Comparison of ENCODE assay signal across 13 mouse cellular contexts in the genomic region with DNA sequence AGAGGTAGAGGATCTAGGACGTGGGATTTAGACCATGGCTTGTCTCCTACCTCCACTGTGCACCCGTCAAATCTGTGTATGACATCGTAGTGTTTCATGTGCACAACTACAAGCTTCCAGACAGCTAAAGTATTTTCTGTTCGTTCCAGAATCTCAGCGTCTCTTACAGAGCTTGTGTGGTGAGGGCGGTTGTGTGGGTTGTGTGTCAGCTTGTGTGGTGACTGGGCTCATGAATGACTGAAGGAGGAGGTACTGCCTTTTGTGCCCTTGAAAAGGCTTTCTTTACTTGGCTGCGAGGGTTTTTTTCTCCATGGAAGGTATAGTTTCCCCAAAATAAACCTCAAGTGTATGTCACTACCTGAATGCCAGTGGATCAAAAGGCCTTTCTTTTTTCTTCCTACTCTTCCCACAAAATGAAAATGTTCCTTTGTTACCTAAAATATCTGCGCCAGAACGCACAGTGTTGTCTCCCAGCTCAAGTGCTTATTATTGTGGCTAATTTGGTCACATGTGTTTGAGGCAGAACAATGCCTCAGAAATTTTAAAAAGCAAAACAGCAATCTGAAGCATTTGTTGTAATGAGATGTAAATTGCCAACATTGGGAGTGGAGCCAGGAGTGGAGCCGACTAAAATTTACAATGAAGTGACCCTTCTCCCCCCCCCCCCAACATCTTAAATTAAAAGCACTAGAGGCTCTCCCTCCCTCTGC. TPM values are rescaled to one million over a fixed set of nuclear protein-coding genes. Genes with fewer than 3 reads are reported as not detected.
A peak's percentile ranks its signal among the peaks of the same experiment; 100 is the strongest.
DNase-seq lines count a peak whose midpoint lies in the region; ATAC-seq and TF ChIP-seq lines count a peak whose summit lies in the region.
"Had no signal": no experiment of that assay in that cellular context is flagged by ENCODE, and none has a peak within 500 bp of the region (broad histone marks: within the 10 kb centered on the region; RNA-seq: fewer than 3 reads in every experiment).

No protein-coding gene starts in this region.

- 11% methylated on average over 10 of the region's 10 CpGs for WGBS in forebrain, embryonic 13.5 days
- WGBS in midbrain, embryonic 10.5 days, result 68% methylated on average over 10 of the region's 10 CpGs
- WGBS in cerebellum, adult 2 months, result 37% methylated on average over 10 of the region's 10 CpGs

- H3K4me2 ChIP-seq in CH12.LX (ENCODE audit: insufficient read depth, low read depth, poor library complexity, severe bottlenecking), result peak overlapping the region; percentile 32
- H3K4me2 ChIP-seq in forebrain, embryonic 13.5 days, result peak overlapping the region; percentile 9; the same call in 1 of the 2 replicates
- H3K4me2 ChIP-seq: liver, embryonic 13.5 days had no signal

- peak overlapping the region in 1 of 3 experiments; percentile 1 for H3K4me3 ChIP-seq in CH12.LX (replicated peaks in 1 of 3; ENCODE audit: low read depth in 2 of 3, low read length in 2 of 3, poor library complexity in 1 of 3)
- H3K4me3 ChIP-seq in forebrain, embryonic 13.5 days, result no peak overlapping the region
- H3K4me3 ChIP-seq in midbrain, embryonic 10.5 days, result no peak overlapping the region
- H3K4me3 ChIP-seq in cerebellum, adult 2 months (replicated peaks; ENCODE audit: insufficient read depth, low read depth, low read length), result no peak overlapping the region
- H3K4me3 ChIP-seq: erythroblast, embryonic 14.5 days; liver, embryonic 13.5 days had no signal

- TF ChIP-seq EP300 in CH12.LX (IDR thresholded peaks at IDR 0.05; ENCODE audit: low read length), result no peak

- TF ChIP-seq RAD21 in CH12.LX (IDR thresholded peaks at IDR 0.05; ENCODE audit: low read depth, low read length), result no peak

- dilution Hi-C loops in CH12.LX (cut with MboI; ENCODE audit: extremely low pct_ligation_motif_present, extremely low pct_unique_long_range_greater_than_20kb, low sequenced_read_pairs), result no loop called here

- no peak for TF ChIP-seq POLR2A in CH12.LX (IDR thresholded peaks at IDR 0.05; ENCODE audit: low read depth, low read length)
- TF ChIP-seq POLR2A in cerebellum, adult 2 months (IDR thresholded peaks at IDR 0.05; ENCODE audit: borderline replicate concordance, insufficient read depth, low read length), result no peak

- H3K36me3 ChIP-seq in CH12.LX (replicated peaks in 1 of 2; ENCODE audit: control insufficient read depth in 1 of 2, insufficient read depth in 1 of 2, low read length in 1 of 2), result peaks cover 8 to 23% of the 10 kb centered on the region in 2 experiments
- peaks cover 10% of the 10 kb centered on the region; the same call in 1 of the 2 replicates for H3K36me3 ChIP-seq in forebrain, embryonic 13.5 days (ENCODE audit: poor library complexity, severe bottlenecking)
- peaks cover 34% of the 10 kb centered on the region for H3K36me3 ChIP-seq in midbrain, embryonic 10.5 days
- H3K36me3 ChIP-seq: liver, embryonic 13.5 days had no signal

- H3K4me1 ChIP-seq in CH12.LX (ENCODE audit: control insufficient read depth in 1 of 2, insufficient read depth in 2 of 2), result peaks cover 48 to 81% of the 10 kb centered on the region in 2 experiments
- peaks cover 36% of the 10 kb centered on the region for H3K4me1 ChIP-seq in forebrain, embryonic 13.5 days
- peaks cover 50% of the 10 kb centered on the region for H3K4me1 ChIP-seq in midbrain, embryonic 10.5 days
- H3K4me1 ChIP-seq in cerebellum, adult 2 months (ENCODE audit: control insufficient read depth, insufficient read depth, low read length), result no peaks in the 10 kb centered on the region

- no peaks in the 10 kb centered on the region for H3K27me3 ChIP-seq in CH12.LX (replicated peaks)
- H3K27me3 ChIP-seq in forebrain, embryonic 13.5 days, result peaks cover 48% of the 10 kb centered on the region
- H3K27me3 ChIP-seq in midbrain, embryonic 10.5 days (ENCODE audit: low read depth, poor library complexity, severe bottlenecking), result peaks cover 40% of the 10 kb centered on the region
- H3K27me3 ChIP-seq in cerebellum, adult 2 months (ENCODE audit: control insufficient read depth, insufficient read depth, low read length), result no peaks in the 10 kb centered on the region
- H3K27me3 ChIP-seq: liver, embryonic 13.5 days had no signal

- in situ Hi-C loops in CH12.LX (cut with MboI; ENCODE audit: low pct_ligation_motif_present, low pct_unique_long_range_greater_than_20kb, low sequenced_read_pairs), result no loop called here

- H3K79me2 ChIP-seq in CH12.LX (replicated peaks; ENCODE audit: control insufficient read depth, extremely low read depth, insufficient read depth, poor library complexity, severe bottlenecking), result peaks cover 10% of the 10 kb centered on the region

- peak; percentile 78 for ATAC-seq in forebrain, embryonic 13.5 days

- H3K27ac ChIP-seq in CH12.LX (ENCODE audit: insufficient read depth, low read depth), result peak overlapping the region; percentile 55
- peak overlapping the region; percentile 23 for H3K27ac ChIP-seq in forebrain, embryonic 13.5 days
- peak overlapping the region; percentile 65 for H3K27ac ChIP-seq in midbrain, embryonic 10.5 days (replicated peaks)
- no peak overlapping the region for H3K27ac ChIP-seq in cerebellum, adult 2 months (ENCODE audit: insufficient read depth, low read length)
- H3K27ac ChIP-seq: liver, embryonic 13.5 days had no signal

- peak; percentile 49 to 55 for DNase-seq in frontal cortex, postnatal 36 days (ENCODE audit: low spot score in 2 of 2)
- DNase-seq in frontal cortex, postnatal 25 days (ENCODE audit: low spot score in 2 of 2), result no peak
- no peak for DNase-seq in CH12.LX (ENCODE audit: extremely low read depth)
- DNase-seq in midbrain, embryonic 10.5 days (ENCODE audit: low spot score), result no peak
- DNase-seq in cerebellum, adult 2 months, result no peak
- DNase-seq in spleen, postnatal 36 days (ENCODE audit: low spot score in 2 of 2), result no peak
- no peak for DNase-seq in urinary bladder, adult 2 months (ENCODE audit: low spot score)
- DNase-seq: kidney, postnatal 14 days; liver, embryonic 13.5 days; lung, postnatal 4 days had no signal

- peak overlapping the region; percentile 12 for H3K9ac ChIP-seq in CH12.LX (ENCODE audit: insufficient read depth, low read depth)
- H3K9ac ChIP-seq in forebrain, embryonic 13.5 days, result no peak overlapping the region
- H3K9ac ChIP-seq: liver, embryonic 13.5 days had no signal

- no peaks in the 10 kb centered on the region for H3K9me3 ChIP-seq in CH12.LX (replicated peaks; ENCODE audit: low read length)
- no peaks in the 10 kb centered on the region for H3K9me3 ChIP-seq in forebrain, embryonic 13.5 days (replicated peaks)
- H3K9me3 ChIP-seq in midbrain, embryonic 10.5 days (replicated peaks), result no peaks in the 10 kb centered on the region

- no peak for TF ChIP-seq CTCF in CH12.LX (conservative IDR thresholded peaks at IDR 0.05 in 1 of 2, IDR thresholded peaks at IDR 0.05 in 1 of 2; ENCODE audit: low read depth in 2 of 2, low read length in 2 of 2)
- no peak for TF ChIP-seq CTCF in cerebellum, adult 2 months (IDR thresholded peaks at IDR 0.05; ENCODE audit: borderline replicate concordance, insufficient read depth, low read depth, low read length)

TF ChIP-seq in CH12.LX, 34 proteins besides CTCF, POLR2A, EP300 and RAD21:
- TF ChIP-seq E2F4 (IDR thresholded peaks at IDR 0.05; ENCODE audit: insufficient replicate concordance, low read depth, low read length) (no peak), MAZ (IDR thresholded peaks at IDR 0.05; ENCODE audit: low read depth, low read length) (no peak), POLR2AphosphoS2 (IDR thresholded peaks at IDR 0.05; ENCODE audit: low read depth, low read length) (no peak), ZC3H11A (IDR thresholded peaks at IDR 0.05; ENCODE audit: low read depth, low read length) (no peak), USF2 (conservative IDR thresholded peaks at IDR 0.05; ENCODE audit: low read depth, low read length) (no peak), CHD1 (IDR thresholded peaks at IDR 0.05; ENCODE audit: low read depth, low read length) (no peak), ELF1 (IDR thresholded peaks at IDR 0.05; ENCODE audit: low read depth, low read length) (no peak), HCFC1 (IDR thresholded peaks at IDR 0.05; ENCODE audit: low read depth, low read length) (no peak), USF1 (IDR thresholded peaks at IDR 0.05; ENCODE audit: low read depth, low read length) (no peak), BHLHE40 (IDR thresholded peaks at IDR 0.05; ENCODE audit: low read depth, low read length) (no peak), NELFE (IDR thresholded peaks at IDR 0.05; ENCODE audit: low read depth, low read length) (no peak), RCOR1 (conservative IDR thresholded peaks at IDR 0.05; ENCODE audit: low read depth, low read length) (no peak), GABPA (IDR thresholded peaks at IDR 0.05; ENCODE audit: insufficient replicate concordance, low read depth, low read length) (no peak), NRF1 (IDR thresholded peaks at IDR 0.05; ENCODE audit: low read depth, low read length) (no peak), MXI1 (IDR thresholded peaks at IDR 0.05; ENCODE audit: low read depth, low read length) (no peak), MYC (IDR thresholded peaks at IDR 0.05; ENCODE audit: low read depth, low read length) (no peak), ZNF384 (IDR thresholded peaks at IDR 0.05; ENCODE audit: low read depth, low read length) (no peak)

RNA-seq across cellular contexts. Expression of gene Bend5, which starts 29.3 kb away (rescaled TPM):
- total RNA-seq in CH12.LX (2012; rRNA removed), result 21.8 and 27.1 TPM in 2 replicates
- total RNA-seq in CH12.LX (2014; rRNA removed), result 14.8 and 15.6 TPM in 2 replicates
- 19.3 and 25.9 TPM in 2 replicates for polyA plus RNA-seq in CH12.LX (2012; ENCODE audit: insufficient read length, low read depth)
- polyA plus RNA-seq in forebrain, embryonic 13.5 days (2015; fragmentation: Nextera tagmentation; extraction: Ambion mirVana), result 49.0 and 55.2 TPM in 2 replicates
- polyA plus RNA-seq in midbrain, embryonic 10.5 days (2016; fragmentation: Nextera tagmentation; extraction: Ambion mirVana), result 26.3 and 31.6 TPM in 2 replicates
- polyA plus RNA-seq in cerebellum, adult 2 months (2012; rRNA removed), result 4.4 and 5.2 TPM in 2 replicates
- polyA plus RNA-seq in urinary bladder, adult 2 months (2012; rRNA removed), result 16.5 and 16.8 TPM in 2 replicates
- total RNA-seq: MEL had no signal
- polyA plus RNA-seq: erythroblast, embryonic 14.5 days had no signal

Comparison
In these comparisons a context has a peak if more than half of its experiments do, and no peak if none do; other contexts are left out.
1. DNase-seq: peak in frontal cortex, postnatal 36 days (2 of 2); none in frontal cortex, postnatal 25 days (0 of 2), CH12.LX (single experiment), midbrain, embryonic 10.5 days (single experiment), cerebellum, adult 2 months (0 of 2), spleen, postnatal 36 days (0 of 2) and urinary bladder, adult 2 months (single experiment).